Mouse (Mus musculus): Measurements from ENCODE around the gene Car3. TPM values are rescaled to one million over a fixed set of nuclear protein-coding genes. Genes with fewer than 3 reads are reported as not detected.

The Car3 gene
- polyA plus RNA-seq, 1 experiment from 2014 or later = 20.9 TPM

DNA sequence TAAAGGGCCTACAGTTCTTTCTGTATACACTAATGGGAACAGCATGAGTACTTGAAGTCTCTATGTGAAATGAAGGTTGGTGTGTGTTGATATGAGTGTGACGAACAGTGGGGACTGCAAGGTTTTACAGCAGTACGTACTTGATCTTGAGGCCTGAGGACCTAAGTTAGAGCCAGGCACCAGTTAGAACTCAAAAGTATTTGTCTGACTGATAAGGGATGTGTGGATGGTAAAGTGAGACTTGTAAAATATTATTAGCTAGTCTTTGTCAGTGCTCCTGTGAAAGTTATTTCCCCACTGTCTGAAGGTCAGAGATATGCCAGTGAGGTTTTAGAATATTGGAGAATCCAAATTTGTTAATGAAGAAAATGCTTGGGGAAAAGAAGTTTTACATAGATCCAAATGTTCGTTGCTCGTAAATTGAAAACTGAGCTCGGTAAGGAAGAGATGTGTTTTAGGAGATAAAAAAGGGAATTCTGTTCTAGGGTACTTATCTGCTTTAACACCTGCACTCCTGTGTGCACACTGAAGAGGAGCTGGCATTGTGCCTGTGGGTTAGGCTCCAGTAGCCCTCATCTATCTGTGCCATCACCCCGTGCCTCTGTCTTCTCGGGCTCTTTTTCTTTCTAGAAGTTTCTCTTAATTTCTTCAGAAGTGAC, 14.1 kb downstream of the Car3 start:
- 85% methylated on average over 7 of the region's 7 CpGs for WGBS
- no peak for ATAC-seq (ENCODE audit: insufficient number of reproducible peaks, insufficient read depth, low FRiP score, low TSS enrichment, low read depth)
- Histone ChIP-seq H3K27ac (no peak overlapping the region), H3K27me3 (peaks cover 5% of the 10 kb centered on the region), H3K4me2 (no peak overlapping the region), H3K36me3 (no peaks in the 10 kb centered on the region), H3K4me3 (no peak overlapping the region), H3K4me1 (0 out of 2 replicates have a peak, but pooled peaks cover 4% of the 10 kb centered on the region), H3K9ac (no peak overlapping the region), H3K9me3 (no peaks in the 10 kb centered on the region)

DNA sequence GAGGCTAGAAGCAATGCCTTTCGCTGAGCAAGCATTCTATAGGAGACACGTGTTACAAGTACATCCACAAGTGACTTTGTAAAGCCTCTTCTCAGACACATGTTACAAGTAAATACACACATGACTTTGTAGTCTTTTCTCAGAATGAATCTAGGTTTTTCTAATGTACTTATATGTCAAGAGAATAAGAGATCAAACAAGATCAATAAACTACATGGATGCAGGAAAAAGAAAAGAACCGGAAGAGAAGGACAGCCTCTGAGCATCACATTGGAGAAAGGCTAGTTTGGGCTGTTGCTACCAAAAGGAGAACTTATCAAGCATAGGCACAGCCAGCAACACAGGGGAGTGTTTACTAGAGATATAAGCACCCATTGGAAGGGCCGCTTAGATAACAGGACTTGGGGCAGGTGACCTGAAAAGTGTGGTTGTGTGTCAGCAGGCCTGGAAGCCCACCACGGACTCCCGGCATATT, 15.5 kb downstream of the Car3 start:
- Histone ChIP-seq H3K27me3 (no peaks in the 10 kb centered on the region; the same call in 1 of the 2 replicates), H3K9ac (no peak overlapping the region), H3K4me2 (no peak overlapping the region), H3K27ac (no peak overlapping the region), H3K4me3 (no peak overlapping the region), H3K9me3 (no peaks in the 10 kb centered on the region), H3K36me3 (no peaks in the 10 kb centered on the region), H3K4me1 (0 out of 2 replicates have a peak, but pooled peaks cover 4% of the 10 kb centered on the region)
- ATAC-seq (ENCODE audit: insufficient number of reproducible peaks, insufficient read depth, low FRiP score, low TSS enrichment, low read depth) = no peak
- WGBS = 76% methylated on average over 6 of the region's 6 CpGs

DNA sequence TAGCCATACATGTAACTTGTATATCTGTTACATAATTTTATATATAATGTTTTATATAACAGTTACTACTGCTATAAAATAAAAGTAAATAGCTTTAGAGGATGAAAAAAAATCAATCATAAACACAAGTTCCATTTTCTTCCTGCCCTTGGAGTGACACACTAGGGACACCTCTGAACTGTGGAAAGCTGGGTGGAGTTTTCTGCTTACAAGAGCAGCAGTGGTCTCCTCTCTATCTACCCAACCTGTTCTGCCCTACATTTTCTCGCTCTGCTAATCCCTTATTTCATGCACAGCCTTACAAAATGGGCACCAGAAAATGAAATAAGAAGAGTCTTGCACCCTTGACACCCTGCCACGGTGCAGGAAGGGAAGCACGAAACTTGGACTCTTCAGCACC, 16.0 kb downstream of the Car3 start:
- Histone ChIP-seq H3K9me3 (no peaks in the 10 kb centered on the region), H3K27ac (no peak overlapping the region), H3K4me2 (no peak overlapping the region), H3K4me1 (0 out of 2 replicates have a peak, but pooled peaks cover 4% of the 10 kb centered on the region), H3K36me3 (no peaks in the 10 kb centered on the region), H3K9ac (no peak overlapping the region), H3K27me3 (no peaks in the 10 kb centered on the region), H3K4me3 (no peak overlapping the region)
- ATAC-seq (ENCODE audit: insufficient number of reproducible peaks, insufficient read depth, low FRiP score, low TSS enrichment, low read depth) = no peak
- WGBS = 81% methylated on average over 3 of the region's 3 CpGs

DNA sequence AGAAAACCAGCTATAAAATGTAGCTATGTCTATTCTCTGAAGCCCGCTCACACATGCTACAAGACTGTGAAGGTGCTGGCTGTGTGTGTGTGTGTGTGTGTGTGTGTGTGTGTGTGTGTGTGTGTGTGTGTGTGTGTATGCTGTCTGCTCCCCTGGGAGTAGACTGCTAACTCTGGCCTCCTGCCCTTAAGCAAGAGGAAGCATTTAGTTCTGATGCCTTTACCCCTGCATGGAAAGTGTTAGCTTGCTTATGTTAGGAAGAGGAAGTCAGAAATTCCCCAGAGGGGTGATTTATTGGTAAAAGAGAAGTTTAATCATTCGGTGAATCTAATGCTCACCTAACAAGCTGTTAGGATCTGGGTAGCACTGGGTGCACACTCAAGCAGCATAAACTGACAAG, 17.0 kb downstream of the Car3 start:
- no peak overlapping the region for H3K27ac ChIP-seq
- 0 out of 2 replicates have a peak, but pooled peaks cover 4% of the 10 kb centered on the region for H3K4me1 ChIP-seq
- no peaks in the 10 kb centered on the region for H3K9me3 ChIP-seq
- H3K27me3 ChIP-seq = peaks cover 5% of the 10 kb centered on the region; the same call in 1 of the 2 replicates
- H3K4me2 ChIP-seq = no peak overlapping the region
- H3K36me3 ChIP-seq = no peaks in the 10 kb centered on the region
- WGBS = 53% methylated on average over 2 of the region's 2 CpGs
- H3K4me3 ChIP-seq = no peak overlapping the region
- no peak overlapping the region for H3K9ac ChIP-seq
- no peak for ATAC-seq (ENCODE audit: insufficient number of reproducible peaks, insufficient read depth, low FRiP score, low TSS enrichment, low read depth)

DNA sequence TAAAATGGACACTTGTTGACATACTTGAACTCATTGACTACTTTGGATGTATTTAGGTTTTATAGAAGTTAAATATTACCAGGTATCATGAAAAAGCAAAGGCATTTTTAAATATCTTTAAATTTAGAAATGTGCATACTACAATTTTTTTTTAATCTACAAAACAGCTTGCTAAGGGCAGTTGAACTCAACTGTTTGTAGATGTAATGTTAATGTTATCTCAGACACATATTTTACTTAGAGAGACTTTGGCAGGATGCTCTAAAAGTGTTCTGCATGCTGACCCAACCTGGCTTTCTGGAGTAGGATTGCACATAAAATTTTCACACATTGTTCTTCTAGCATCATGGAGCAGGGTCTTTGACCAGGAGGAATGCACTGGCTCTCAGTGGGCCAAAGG, 18.7 kb downstream of the Car3 start:
- H3K36me3 ChIP-seq = no peaks in the 10 kb centered on the region

DNA sequence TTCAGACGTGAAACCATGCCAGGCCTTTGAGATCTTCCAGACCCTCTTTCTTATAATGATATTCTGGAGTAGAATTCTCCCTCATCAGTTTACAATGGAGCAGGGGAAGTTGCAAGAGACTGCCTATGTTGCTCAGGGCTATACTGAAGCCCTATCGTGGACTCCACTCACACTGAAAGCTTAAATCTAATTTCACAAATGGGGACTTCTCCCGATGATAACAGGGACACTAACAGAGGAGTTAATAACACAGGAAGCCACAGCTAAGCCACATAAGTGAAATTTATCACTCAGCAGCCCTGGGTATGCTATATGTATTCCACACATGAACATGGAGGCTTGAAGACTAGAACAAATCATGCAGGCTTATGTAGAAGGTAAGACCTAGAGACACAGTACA, 19.4 kb downstream of the Car3 start:
- Histone ChIP-seq H3K36me3 (no peaks in the 10 kb centered on the region), H3K4me1 (0 out of 2 replicates have a peak, but pooled peaks cover 4% of the 10 kb centered on the region), H3K9me3 (no peaks in the 10 kb centered on the region), H3K4me3 (no peak overlapping the region), H3K9ac (no peak overlapping the region), H3K4me2 (no peak overlapping the region), H3K27me3 (peaks cover 21% of the 10 kb centered on the region), H3K27ac (no peak overlapping the region)
- 53% methylated on average over 3 of the region's 3 CpGs for WGBS
- ATAC-seq (ENCODE audit: insufficient number of reproducible peaks, insufficient read depth, low FRiP score, low TSS enrichment, low read depth) = no peak

More for the DNA sequence above, 18.7 kb downstream of the Car3 start:
- Histone ChIP-seq H3K27ac (no peak overlapping the region), H3K9ac (no peak overlapping the region), H3K4me3 (no peak overlapping the region), H3K4me2 (no peak overlapping the region), H3K27me3 (peaks cover 13% of the 10 kb centered on the region), H3K9me3 (no peaks in the 10 kb centered on the region), H3K4me1 (0 out of 2 replicates have a peak, but pooled peaks cover 3% of the 10 kb centered on the region)
- no peak for ATAC-seq (ENCODE audit: insufficient number of reproducible peaks, insufficient read depth, low FRiP score, low TSS enrichment, low read depth)

DNA sequence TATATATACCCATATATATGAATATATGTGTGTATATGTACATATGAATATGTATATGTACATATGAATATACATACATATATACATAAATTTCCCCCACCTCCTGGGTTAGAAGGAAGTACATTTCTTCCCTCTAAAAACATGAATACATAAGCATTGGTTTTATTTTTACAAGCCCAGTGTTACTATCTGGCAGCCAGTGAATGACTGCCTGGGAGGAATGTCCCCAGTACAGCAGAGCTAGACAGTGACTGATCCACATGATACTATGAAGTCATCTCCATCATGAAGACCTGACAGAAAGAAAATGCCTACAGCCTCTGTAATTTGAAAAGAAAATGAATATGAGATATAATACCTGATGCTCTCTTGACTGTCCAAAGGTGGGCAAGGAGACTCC, 21.5 kb downstream of the Car3 start:
- Histone ChIP-seq H3K4me2 (no peak overlapping the region), H3K4me1 (0 out of 2 replicates have a peak, but pooled peaks cover 4% of the 10 kb centered on the region), H3K9me3 (no peaks in the 10 kb centered on the region), H3K27ac (no peak overlapping the region), H3K4me3 (no peak overlapping the region), H3K27me3 (peaks cover 26% of the 10 kb centered on the region), H3K36me3 (no peaks in the 10 kb centered on the region), H3K9ac (no peak overlapping the region)
- no peak for ATAC-seq (ENCODE audit: insufficient number of reproducible peaks, insufficient read depth, low FRiP score, low TSS enrichment, low read depth)

DNA sequence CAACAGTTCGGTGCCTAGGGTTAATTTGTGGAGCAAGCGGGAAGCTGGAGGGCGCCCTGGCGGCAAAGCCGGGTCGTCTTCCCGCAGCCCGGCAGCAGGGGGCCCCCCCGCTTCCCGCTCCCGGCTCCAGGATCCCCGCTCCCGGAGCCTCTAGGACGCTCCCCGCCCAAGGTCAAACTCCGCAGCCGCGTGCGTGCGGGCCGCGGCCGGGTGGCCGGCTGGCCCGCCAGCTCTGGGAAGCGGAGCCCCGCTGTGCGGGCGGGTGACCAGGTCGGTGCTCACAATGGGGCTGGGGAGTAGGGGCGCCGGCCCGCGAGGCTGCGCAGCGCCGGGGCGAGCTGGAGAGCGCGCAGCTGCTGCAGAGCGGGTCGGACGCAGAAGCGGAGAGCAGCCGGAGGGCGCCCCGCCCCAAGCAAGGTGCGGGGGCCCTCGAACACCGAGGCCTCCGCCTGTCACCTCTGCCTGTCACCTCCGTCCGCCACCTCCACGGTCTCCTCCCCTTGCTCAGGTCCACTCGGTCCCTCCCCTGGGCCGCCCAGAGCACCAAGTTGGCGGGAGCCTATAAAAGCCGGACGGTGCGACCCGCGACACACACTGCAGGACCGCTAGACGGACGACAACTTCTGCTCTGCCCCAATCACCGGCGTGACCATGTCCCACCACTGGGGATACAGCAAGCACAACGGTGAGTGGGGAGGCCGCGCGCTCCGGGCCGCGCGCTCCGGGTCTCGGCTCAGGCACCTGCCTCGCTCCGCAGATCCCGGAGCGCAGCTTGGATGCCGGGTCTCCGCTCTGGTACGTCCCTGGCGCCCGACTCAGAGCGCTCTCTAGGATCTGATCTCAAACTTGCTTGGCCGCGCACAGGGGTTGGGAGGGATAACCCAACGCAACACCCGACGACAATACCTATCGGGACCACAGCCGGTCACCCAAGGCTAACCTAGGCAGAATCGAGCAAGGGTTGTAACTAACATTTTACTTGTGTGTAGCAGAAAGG, 23.1 kb downstream of the Car3 start, which contains the start of gene Car2:
Gene Car2, plus strand, starts transcription at position 172 of the 997 bp plus-strand sequence.
- under 1% methylated on average over 88 of the region's 95 CpGs for WGBS
- 0 out of 2 replicates have a peak, but pooled peaks cover 4% of the 10 kb centered on the region for H3K4me1 ChIP-seq
- no peak within 1 kb of the TSS for H3K27ac ChIP-seq
- peak within 1 kb of the TSS; percentile 97 for H3K4me2 ChIP-seq
- no peaks in the 10 kb centered on the region for H3K9me3 ChIP-seq
- peaks cover 26% of the 10 kb centered on the region for H3K27me3 ChIP-seq
- H3K36me3 ChIP-seq = no peaks in the 10 kb centered on the region
- H3K9ac ChIP-seq = peak within 1 kb of the TSS; percentile 72
- peak; percentile 77 for ATAC-seq (ENCODE audit: insufficient number of reproducible peaks, insufficient read depth, low FRiP score, low TSS enrichment, low read depth)
- H3K4me3 ChIP-seq = peak within 1 kb of the TSS; percentile 64

DNA sequence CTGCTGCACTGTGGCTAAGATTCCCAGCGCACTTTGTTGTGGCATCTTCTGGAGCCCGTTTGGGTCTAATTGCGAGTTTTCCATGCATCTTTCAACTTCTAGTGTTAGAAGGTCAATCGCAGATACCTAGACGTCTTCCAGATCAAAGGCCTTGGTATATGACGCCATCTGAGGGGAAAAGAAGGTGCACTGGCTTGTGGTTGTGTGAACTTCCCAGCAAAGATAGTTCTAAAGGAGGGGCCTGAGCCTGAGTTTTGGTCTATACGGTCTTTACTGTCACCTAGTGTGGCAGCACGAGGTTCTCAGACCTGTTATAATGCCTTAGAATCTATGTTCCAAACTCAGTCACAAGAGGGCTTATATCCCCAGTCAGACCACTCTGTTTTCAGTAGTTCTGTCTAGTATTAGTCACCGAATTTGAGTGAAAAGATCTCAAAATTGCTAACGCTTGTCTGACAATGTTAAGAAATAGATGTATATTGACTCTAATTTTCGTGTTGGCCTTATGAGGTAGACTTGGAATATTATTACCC, 23.9 kb downstream of the Car3 start:
- Histone ChIP-seq H3K27ac (no peak overlapping the region), H3K4me2 (peak overlapping the region; percentile 97), H3K4me3 (peak overlapping the region; percentile 64), H3K9ac (peak overlapping the region; percentile 72), H3K9me3 (no peaks in the 10 kb centered on the region), H3K4me1 (0 out of 2 replicates have a peak, but pooled peaks cover 4% of the 10 kb centered on the region), H3K27me3 (peaks cover 26% of the 10 kb centered on the region), H3K36me3 (no peaks in the 10 kb centered on the region)
- WGBS = 33% methylated on average over 11 of the region's 11 CpGs
- no peak for ATAC-seq (ENCODE audit: insufficient number of reproducible peaks, insufficient read depth, low FRiP score, low TSS enrichment, low read depth)

DNA sequence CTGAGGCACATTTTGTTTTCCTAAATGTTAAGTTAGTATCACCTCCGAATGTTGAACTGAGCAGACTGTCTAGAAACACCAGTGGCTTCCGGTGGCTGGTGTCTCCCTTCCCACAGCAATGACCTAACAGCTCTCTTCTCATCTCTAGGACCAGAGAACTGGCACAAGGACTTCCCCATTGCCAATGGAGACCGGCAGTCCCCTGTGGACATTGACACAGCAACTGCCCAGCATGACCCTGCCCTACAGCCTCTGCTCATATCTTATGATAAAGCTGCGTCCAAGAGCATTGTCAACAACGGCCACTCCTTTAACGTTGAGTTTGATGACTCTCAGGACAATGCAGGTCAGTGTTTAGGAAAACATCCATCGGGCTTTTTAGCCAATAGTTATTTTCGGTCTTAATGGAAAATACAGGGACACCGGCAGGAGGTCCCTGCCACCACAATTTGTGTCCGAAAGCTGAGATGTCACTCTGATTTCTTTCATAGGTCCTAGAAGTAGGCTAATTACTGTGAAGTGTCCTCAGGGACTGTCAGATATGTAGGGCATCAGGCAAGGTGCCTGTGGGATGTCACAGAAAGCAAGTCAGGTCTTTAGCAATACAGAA, 24.5 kb downstream of the Car3 start:
- H3K4me3 ChIP-seq = 0 out of 2 replicates have a peak overlapping the region, but pooled peaks have one; percentile 64
- 72% methylated on average over 10 of the region's 10 CpGs for WGBS
- no peak overlapping the region for H3K27ac ChIP-seq
- H3K9me3 ChIP-seq = no peaks in the 10 kb centered on the region
- H3K27me3 ChIP-seq = peaks cover 26% of the 10 kb centered on the region
- H3K36me3 ChIP-seq = no peaks in the 10 kb centered on the region
- H3K4me1 ChIP-seq = 0 out of 2 replicates have a peak, but pooled peaks cover 4% of the 10 kb centered on the region
- H3K4me2 ChIP-seq = 0 out of 2 replicates have a peak overlapping the region, but pooled peaks have one; percentile 5
- no peak for ATAC-seq (ENCODE audit: insufficient number of reproducible peaks, insufficient read depth, low FRiP score, low TSS enrichment, low read depth)
- no peak overlapping the region for H3K9ac ChIP-seq

DNA sequence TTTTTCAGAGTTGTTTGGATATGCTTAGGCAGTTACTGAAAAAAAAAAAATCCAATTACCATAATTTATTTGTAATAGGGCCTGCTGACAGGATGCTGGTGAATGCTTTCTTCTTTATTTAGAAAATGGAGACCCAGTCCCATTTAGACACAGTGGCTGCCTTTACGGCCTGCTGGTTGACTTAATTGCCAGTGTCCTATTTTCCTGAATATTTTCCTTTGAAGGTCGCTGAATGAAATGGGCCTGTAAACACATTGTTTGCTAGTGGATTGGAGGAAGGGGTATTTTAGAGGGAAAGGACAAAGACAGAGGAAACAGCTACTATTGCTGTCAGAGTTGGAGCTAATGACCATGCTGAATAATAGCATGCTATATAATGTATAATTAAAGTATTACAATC, 25.2 kb downstream of the Car3 start:
- no peak overlapping the region for H3K4me2 ChIP-seq
- H3K9ac ChIP-seq = no peak overlapping the region
- 0 out of 2 replicates have a peak, but pooled peaks cover 4% of the 10 kb centered on the region for H3K4me1 ChIP-seq
- no peaks in the 10 kb centered on the region for H3K36me3 ChIP-seq
- no peak overlapping the region for H3K4me3 ChIP-seq
- ATAC-seq (ENCODE audit: insufficient number of reproducible peaks, insufficient read depth, low FRiP score, low TSS enrichment, low read depth) = no peak
- H3K27ac ChIP-seq = no peak overlapping the region
- peaks cover 26% of the 10 kb centered on the region for H3K27me3 ChIP-seq
- WGBS = 65% methylated on average over 2 of the region's 2 CpGs
- no peaks in the 10 kb centered on the region for H3K9me3 ChIP-seq
